Mouse (Mus musculus) liver, embryonic 12.5 days (tissue): ENCODE data around the gene Flt1. TPM values are rescaled to one million over a fixed set of nuclear protein-coding genes. Genes with fewer than 3 reads are reported as not detected.

ENCODE experiments used
- polyA plus RNA-seq: library from polyadenylated mRNA; unstranded; fragments of >200 nt; fragmentation: Nextera tagmentation; extraction: Ambion mirVana; gene quantifications from 2 replicates; pipeline ENCODE4 v1.2.1, GENCODE M21; 2016

Flt1 gene
- polyA plus RNA-seq, 1 experiment from 2014 or later: 7.6 TPM

Other genes starting within 250 kb of the Flt1 start
- 309 and 314 TPM in 2 replicates for gene Pomp, start 134.4 kb upstream of the Flt1 start, polyA plus RNA-seq
- 10.5 and 10.6 TPM in 2 replicates for gene Slc46a3, start 168.8 kb upstream of the Flt1 start, polyA plus RNA-seq
- gene Mtus2, start 231.3 kb upstream of the Flt1 start, polyA plus RNA-seq: 1.1 and 2.4 TPM in 2 replicates